12 mouse cellular contexts compared by ENCODE assay signal in the genomic region with DNA sequence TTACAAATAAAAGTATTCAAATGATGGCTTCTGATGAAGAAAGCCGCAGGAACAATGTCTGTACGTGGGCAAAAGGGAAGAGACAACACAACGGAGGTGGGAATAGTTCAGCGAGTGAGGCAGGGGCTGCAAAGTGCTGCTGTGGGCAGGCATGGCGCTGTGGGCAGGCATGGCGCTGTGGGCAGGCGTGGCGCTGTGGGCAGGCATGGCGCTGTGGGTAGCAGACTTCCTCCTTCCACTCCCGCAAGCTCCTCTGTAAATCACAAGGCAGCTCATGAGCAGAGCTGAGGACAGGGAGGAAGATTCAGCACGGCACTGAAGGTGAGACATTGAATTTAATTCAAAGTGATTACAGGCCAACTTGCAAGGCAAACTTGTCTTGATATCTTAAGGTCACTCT.
"Had no signal": no experiment of that assay in that cellular context is flagged by ENCODE, and none has a peak within 500 bp of the region (broad histone marks: within the 10 kb centered on the region; RNA-seq: fewer than 3 reads in every experiment).

No protein-coding gene starts in this region.

- H3K27me3 ChIP-seq: limb, embryonic 13.5 days; neural tube, embryonic 12.5 days had no signal

- DNase-seq: kidney, adult 9 months; kidney, postnatal 36 days; left cerebral cortex, postnatal 4 days; lung, adult 18-20 months; thymus, postnatal 14 days had no signal

- H3K36me3 ChIP-seq: limb, embryonic 13.5 days; midbrain, embryonic 13.5 days; neural tube, embryonic 12.5 days had no signal

- H3K4me3 ChIP-seq: limb, embryonic 13.5 days; megakaryocyte, embryonic 14.5 days; midbrain, embryonic 13.5 days; neural tube, embryonic 12.5 days had no signal

- ATAC-seq: midbrain, embryonic 13.5 days had no signal

- H3K9me3 ChIP-seq: limb, embryonic 13.5 days; megakaryocyte, embryonic 14.5 days; midbrain, embryonic 13.5 days; neural tube, embryonic 12.5 days had no signal

- H3K9ac ChIP-seq: limb, embryonic 13.5 days; liver, embryonic 14.5 days; midbrain, embryonic 13.5 days; neural tube, embryonic 12.5 days had no signal

- H3K4me2 ChIP-seq: limb, embryonic 13.5 days; midbrain, embryonic 13.5 days; neural tube, embryonic 12.5 days had no signal

- H3K27ac ChIP-seq: kidney, postnatal 0 days; limb, embryonic 13.5 days; liver, embryonic 14.5 days; midbrain, embryonic 13.5 days; neural tube, embryonic 12.5 days; stomach, postnatal 0 days had no signal
